ENCODE assay signal across 46 mouse cellular contexts in genomic region chr17:25293495-25293894, GRCm38 (mm10). TPM values are rescaled to one million over a fixed set of nuclear protein-coding genes. Genes with fewer than 3 reads are reported as not detected.
"Had no signal": no experiment of that assay in that cellular context is flagged by ENCODE, and none has a peak within 500 bp of the region (broad histone marks: within the 10 kb centered on the region; RNA-seq: fewer than 3 reads in every experiment).

No protein-coding gene starts in this region.

- H3K4me2 ChIP-seq: limb, embryonic 12.5 days; limb, embryonic 13.5 days; limb, embryonic 15.5 days; liver, embryonic 11.5 days; liver, embryonic 12.5 days; liver, embryonic 13.5 days; liver, embryonic 15.5 days; lung, embryonic 14.5 days; lung, embryonic 15.5 days; midbrain, embryonic 11.5 days; midbrain, embryonic 12.5 days; midbrain, embryonic 13.5 days; midbrain, embryonic 15.5 days; neural tube, embryonic 12.5 days had no signal

- ATAC-seq: liver, embryonic 12.5 days; liver, postnatal 0 days; lung, postnatal 0 days; midbrain, embryonic 13.5 days; midbrain, embryonic 15.5 days; midbrain, embryonic 16.5 days had no signal

- H3K4me1 ChIP-seq: limb, embryonic 12.5 days; limb, embryonic 13.5 days; limb, embryonic 15.5 days; liver, embryonic 12.5 days; liver, embryonic 15.5 days; lung, embryonic 15.5 days; midbrain, embryonic 10.5 days; midbrain, embryonic 12.5 days; midbrain, embryonic 13.5 days; midbrain, embryonic 15.5 days had no signal

- H3K9ac ChIP-seq: limb, embryonic 12.5 days; limb, embryonic 13.5 days; limb, embryonic 15.5 days; liver, embryonic 12.5 days; liver, embryonic 13.5 days; liver, embryonic 14.5 days; liver, embryonic 15.5 days; liver, postnatal 0 days; lung, embryonic 14.5 days; lung, embryonic 15.5 days; midbrain, embryonic 12.5 days; midbrain, embryonic 13.5 days; midbrain, embryonic 15.5 days; neural tube, embryonic 12.5 days had no signal

- H3K9me3 ChIP-seq: limb, embryonic 10.5 days; limb, embryonic 12.5 days; limb, embryonic 13.5 days; limb, embryonic 15.5 days; liver, embryonic 12.5 days; liver, embryonic 13.5 days; liver, embryonic 15.5 days; lung, embryonic 15.5 days; megakaryocyte, embryonic 14.5 days; midbrain, embryonic 10.5 days; midbrain, embryonic 12.5 days; midbrain, embryonic 13.5 days; midbrain, embryonic 15.5 days; neural tube, embryonic 12.5 days had no signal

- H3K4me3 ChIP-seq: limb, embryonic 10.5 days; limb, embryonic 12.5 days; limb, embryonic 13.5 days; limb, embryonic 15.5 days; liver, embryonic 12.5 days; liver, embryonic 13.5 days; liver, embryonic 15.5 days; lung, embryonic 15.5 days; megakaryocyte, embryonic 14.5 days; midbrain, embryonic 10.5 days; midbrain, embryonic 12.5 days; midbrain, embryonic 13.5 days; midbrain, embryonic 15.5 days; myocyte; neural tube, embryonic 12.5 days had no signal

- H3K36me3 ChIP-seq: limb, embryonic 10.5 days; limb, embryonic 12.5 days; limb, embryonic 13.5 days; limb, embryonic 15.5 days; liver, embryonic 12.5 days; liver, embryonic 13.5 days; liver, embryonic 15.5 days; lung, embryonic 15.5 days; midbrain, embryonic 10.5 days; midbrain, embryonic 12.5 days; midbrain, embryonic 13.5 days; midbrain, embryonic 15.5 days; neural tube, embryonic 12.5 days had no signal

- H3K27me3 ChIP-seq: lung, embryonic 15.5 days; midbrain, embryonic 12.5 days; midbrain, embryonic 13.5 days; midbrain, embryonic 15.5 days; neural tube, embryonic 12.5 days had no signal

- DNase-seq: left cerebral cortex, postnatal 4 days; liver; liver, embryonic 13.5 days; liver, postnatal 0 days; lung, adult 18-20 months; lung, adult 2 months; lung, embryonic 14.5 days; lung, postnatal 10 days; lung, postnatal 14 days; lung, postnatal 36 days; lung, postnatal 4 days; midbrain, embryonic 14.5 days had no signal

- H3K27ac ChIP-seq: limb, embryonic 10.5 days; limb, embryonic 12.5 days; limb, embryonic 13.5 days; limb, embryonic 15.5 days; liver, embryonic 12.5 days; liver, embryonic 13.5 days; liver, embryonic 14.5 days; liver, embryonic 15.5 days; lung, embryonic 15.5 days; macrophage; midbrain, embryonic 10.5 days; midbrain, embryonic 12.5 days; midbrain, embryonic 13.5 days; midbrain, embryonic 15.5 days; neural tube, embryonic 12.5 days had no signal

RNA-seq across cellular contexts. Expression of gene Prss34, which starts 4.7 kb away (rescaled TPM):
- total RNA-seq: left cerebral cortex, postnatal 10 days; left cerebral cortex, postnatal 14 days; left cerebral cortex, postnatal 25 days; liver, adult 2 months; megakaryocyte-erythroid progenitor cell, adult 5-6 weeks; midbrain, postnatal 0 days; monocyte, adult 5-6 weeks had no signal
- polyA plus RNA-seq: limb, embryonic 10.5 days; limb, embryonic 11.5 days; limb, embryonic 12.5 days; liver, adult 2 months; liver, embryonic 11.5 days; liver, embryonic 12.5 days; midbrain, embryonic 10.5 days; midbrain, embryonic 11.5 days; midbrain, embryonic 12.5 days; midbrain, embryonic 13.5 days; midbrain, embryonic 14.5 days; midbrain, embryonic 15.5 days; midbrain, embryonic 16.5 days; midbrain, postnatal 0 days; myocyte; neural tube, embryonic 12.5 days had no signal

RNA-seq across cellular contexts. Expression of gene Prss28, which starts 15.0 kb away (rescaled TPM):
- total RNA-seq: left cerebral cortex, postnatal 10 days; left cerebral cortex, postnatal 14 days; left cerebral cortex, postnatal 25 days; left cerebral cortex, postnatal 4 days; liver, adult 2 months; megakaryocyte progenitor cell, adult 5-6 weeks; megakaryocyte-erythroid progenitor cell, adult 5-6 weeks; midbrain, postnatal 0 days; monocyte, adult 5-6 weeks had no signal
- polyA plus RNA-seq: limb, embryonic 10.5 days; limb, embryonic 11.5 days; limb, embryonic 12.5 days; limb, embryonic 13.5 days; limb, embryonic 14.5 days; limb, embryonic 15.5 days; liver, adult 2 months; liver, embryonic 11.5 days; liver, embryonic 12.5 days; liver, embryonic 13.5 days; liver, embryonic 14.5 days; liver, embryonic 15.5 days; liver, embryonic 16.5 days; liver, postnatal 0 days; lung, adult 2 months; lung, embryonic 14.5 days; lung, embryonic 15.5 days; lung, embryonic 16.5 days; lung, postnatal 0 days; macrophage; midbrain, embryonic 10.5 days; midbrain, embryonic 11.5 days; midbrain, embryonic 12.5 days; midbrain, embryonic 13.5 days; midbrain, embryonic 14.5 days; midbrain, embryonic 15.5 days; midbrain, embryonic 16.5 days; midbrain, postnatal 0 days; myocyte; neural tube, embryonic 11.5 days; neural tube, embryonic 12.5 days had no signal

RNA-seq across cellular contexts. Expression of gene Prss29, which starts 25.0 kb away (rescaled TPM):
- total RNA-seq: left cerebral cortex, postnatal 10 days; left cerebral cortex, postnatal 14 days; left cerebral cortex, postnatal 25 days; left cerebral cortex, postnatal 4 days; liver, adult 2 months; megakaryocyte progenitor cell, adult 5-6 weeks; megakaryocyte, adult 5-6 weeks; megakaryocyte-erythroid progenitor cell, adult 5-6 weeks; midbrain, postnatal 0 days; monocyte, adult 5-6 weeks had no signal
- polyA plus RNA-seq: limb, embryonic 10.5 days; limb, embryonic 11.5 days; limb, embryonic 12.5 days; limb, embryonic 13.5 days; limb, embryonic 14.5 days; limb, embryonic 15.5 days; liver, adult 2 months; liver, embryonic 11.5 days; liver, embryonic 12.5 days; liver, embryonic 13.5 days; liver, embryonic 14.5 days; liver, embryonic 15.5 days; liver, embryonic 16.5 days; liver, postnatal 0 days; lung, adult 2 months; lung, embryonic 14.5 days; lung, embryonic 15.5 days; lung, embryonic 16.5 days; lung, postnatal 0 days; macrophage; midbrain, embryonic 10.5 days; midbrain, embryonic 11.5 days; midbrain, embryonic 12.5 days; midbrain, embryonic 13.5 days; midbrain, embryonic 14.5 days; midbrain, embryonic 15.5 days; midbrain, embryonic 16.5 days; midbrain, postnatal 0 days; myocyte; neural tube, embryonic 11.5 days; neural tube, embryonic 12.5 days had no signal

RNA-seq across cellular contexts. Expression of gene Baiap3, which starts 37.3 kb away (rescaled TPM):
- polyA plus RNA-seq: macrophage had no signal
